Mouse (Mus musculus) midbrain, embryonic 12.5 days (tissue): ENCODE data around the gene Nkapd1. TPM values are rescaled to one million over a fixed set of nuclear protein-coding genes. Genes with fewer than 3 reads are reported as not detected.

Experiments
- ATAC-seq: fragments of 200-750 bp; cut with Nextera tagmentation; 2 replicates; pipeline ENCODE4 v1.8.0; 2017; ENCODE audit warnings: low read depth, moderate TSS enrichment, moderate library complexity; ENCODE audit not compliant: low FRiP score
- H3K27ac ChIP-seq: fragments of 300-500 bp; sonication (generic); replicated peaks from 2 replicates; pipeline ENCODE4 v1.5.1; 2016; ENCODE audit warnings: mild to moderate bottlenecking
- H3K27me3 ChIP-seq: fragments of 300-500 bp; sonication (generic); 2 replicates; pipeline ENCODE4 v1.6.1; 2016; ENCODE audit warnings: mild to moderate bottlenecking
- H3K36me3 ChIP-seq: fragments of 300-500 bp; sonication (generic); 2 replicates; pipeline ENCODE4 v1.6.1; 2016
- H3K4me1 ChIP-seq: fragments of 300-500 bp; sonication (generic); 2 replicates; pipeline ENCODE4 v1.6.1; 2016
- H3K4me2 ChIP-seq: fragments of 300-500 bp; sonication (generic); replicated peaks from 2 replicates; pipeline ENCODE4 v1.6.1; 2016; ENCODE audit warnings: mild to moderate bottlenecking, moderate library complexity
- H3K4me3 ChIP-seq: fragments of 300-500 bp; sonication (generic); 2 replicates; pipeline ENCODE4 v1.5.1; 2016; ENCODE audit warnings: mild to moderate bottlenecking
- H3K9ac ChIP-seq: fragments of 300-500 bp; sonication (generic); replicated peaks from 2 replicates; pipeline ENCODE4 v1.6.1; 2016; ENCODE audit warnings: mild to moderate bottlenecking, moderate library complexity
- H3K9me3 ChIP-seq: fragments of 300-500 bp; sonication (generic); 2 replicates; pipeline ENCODE4 v1.6.1; 2016; ENCODE audit warnings: mild to moderate bottlenecking
- WGBS: fragments of 180-500 bp; shearing (Covaris S2); methylation state at CpG from one replicate; pipeline ENCODE4 v1.1.7; 2016; 5-methylcytosine and 5-hydroxymethylcytosine counted together
- polyA plus RNA-seq: library from polyadenylated mRNA; unstranded; fragments of >200 nt; fragmentation: Nextera tagmentation; extraction: Ambion mirVana; gene quantifications from 2 replicates; pipeline ENCODE4 v1.2.1, GENCODE M21; 2016

The Nkapd1 gene
- polyA plus RNA-seq, 1 experiment from 2014 or later, result 28.0 TPM

GRCm38 (mm10) chr9:50594794-50595417, 22.4 kb downstream of the Nkapd1 start:
- Histone ChIP-seq H3K4me1 (no peaks in the 10 kb centered on the region), H3K36me3 (peaks cover 50% of the 10 kb centered on the region), H3K9ac (no peak overlapping the region), H3K4me2 (no peak overlapping the region), H3K27me3 (no peaks in the 10 kb centered on the region), H3K27ac (no peak overlapping the region), H3K9me3 (no peaks in the 10 kb centered on the region), H3K4me3 (no peak overlapping the region)
- WGBS, result 85% methylated on average over 12 of the region's 12 CpGs
- ATAC-seq, result no peak

GRCm38 (mm10) chr9:50593544-50593943, 23.7 kb downstream of the Nkapd1 start:
- no peak overlapping the region for H3K27ac ChIP-seq
- H3K4me1 ChIP-seq, result no peaks in the 10 kb centered on the region
- H3K4me2 ChIP-seq, result no peak overlapping the region
- H3K9me3 ChIP-seq, result no peaks in the 10 kb centered on the region
- 83% methylated on average over 3 of the region's 3 CpGs for whole genome bisulfite sequencing
- H3K4me3 ChIP-seq, result no peak overlapping the region
- H3K9ac ChIP-seq, result no peak overlapping the region
- H3K27me3 ChIP-seq, result no peaks in the 10 kb centered on the region
- peaks cover 37% of the 10 kb centered on the region for H3K36me3 ChIP-seq
- no peak for ATAC-seq

GRCm38 (mm10) chr9:50592955-50593354, 24.3 kb downstream of the Nkapd1 start:
- no peak overlapping the region for H3K27ac ChIP-seq
- H3K9ac ChIP-seq, result no peak overlapping the region
- no peak overlapping the region for H3K4me3 ChIP-seq
- H3K9me3 ChIP-seq, result no peaks in the 10 kb centered on the region
- ATAC-seq, result no peak
- 92% methylated on average over 9 of the region's 9 CpGs for WGBS
- H3K4me1 ChIP-seq, result no peaks in the 10 kb centered on the region
- H3K4me2 ChIP-seq, result no peak overlapping the region
- peaks cover 31% of the 10 kb centered on the region for H3K36me3 ChIP-seq
- H3K27me3 ChIP-seq, result no peaks in the 10 kb centered on the region

GRCm38 (mm10) chr9:50590856-50591518, 26.3 kb downstream of the Nkapd1 start:
- H3K9ac ChIP-seq, result no peak overlapping the region
- H3K9me3 ChIP-seq, result no peaks in the 10 kb centered on the region
- H3K4me1 ChIP-seq, result no peaks in the 10 kb centered on the region
- no peak for ATAC-seq
- no peaks in the 10 kb centered on the region for H3K27me3 ChIP-seq
- no peak overlapping the region for H3K4me2 ChIP-seq
- H3K4me3 ChIP-seq, result no peak overlapping the region
- WGBS, result 82% methylated on average over 10 of the region's 10 CpGs
- peaks cover 12% of the 10 kb centered on the region for H3K36me3 ChIP-seq
- no peak overlapping the region for H3K27ac ChIP-seq

- WGBS, result 80% methylated on average over 4 of the region's 4 CpGs
- no peaks in the 10 kb centered on the region for H3K36me3 ChIP-seq
These were observed 30.3 kb downstream of the Nkapd1 start for GRCm38 (mm10) chr9:50586955-50587354.

GRCm38 (mm10) chr9:50585145-50585818, 32.0 kb downstream of the Nkapd1 start:
- Histone ChIP-seq H3K4me2 (no peak overlapping the region), H3K9me3 (no peaks in the 10 kb centered on the region), H3K9ac (no peak overlapping the region), H3K36me3 (no peaks in the 10 kb centered on the region), H3K27me3 (no peaks in the 10 kb centered on the region), H3K4me1 (no peaks in the 10 kb centered on the region), H3K4me3 (no peak overlapping the region), H3K27ac (no peak overlapping the region)
- no peak for ATAC-seq
- WGBS, result 84% methylated on average over 6 of the region's 6 CpGs

More at GRCm38 (mm10) chr9:50586955-50587354, 30.3 kb downstream of the Nkapd1 start:
- Histone ChIP-seq H3K4me2 (no peak overlapping the region), H3K9ac (no peak overlapping the region), H3K4me1 (no peaks in the 10 kb centered on the region), H3K9me3 (no peaks in the 10 kb centered on the region), H3K27ac (no peak overlapping the region), H3K4me3 (no peak overlapping the region), H3K27me3 (no peaks in the 10 kb centered on the region)
- ATAC-seq, result no peak

- no peaks in the 10 kb centered on the region for H3K36me3 ChIP-seq
- no peak overlapping the region for H3K4me3 ChIP-seq
- no peak for ATAC-seq
- no peak overlapping the region for H3K27ac ChIP-seq
- 18% methylated on average over 4 of the region's 4 CpGs for WGBS
- no peak overlapping the region for H3K9ac ChIP-seq
- H3K9me3 ChIP-seq, result no peaks in the 10 kb centered on the region
- H3K4me2 ChIP-seq, result no peak overlapping the region
- no peaks in the 10 kb centered on the region for H3K4me1 ChIP-seq
- H3K27me3 ChIP-seq, result no peaks in the 10 kb centered on the region
These were observed 36.9 kb downstream of the Nkapd1 start for GRCm38 (mm10) chr9:50580370-50580769.

- Histone ChIP-seq H3K4me3 (no peak overlapping the region), H3K27ac (no peak overlapping the region), H3K36me3 (no peaks in the 10 kb centered on the region), H3K27me3 (no peaks in the 10 kb centered on the region), H3K4me2 (no peak overlapping the region), H3K4me1 (no peaks in the 10 kb centered on the region), H3K9me3 (no peaks in the 10 kb centered on the region), H3K9ac (no peak overlapping the region)
- 81% methylated on average over 10 of the region's 10 CpGs for WGBS
- ATAC-seq, result no peak
These were observed 47.4 kb downstream of the Nkapd1 start for GRCm38 (mm10) chr9:50569599-50570525.

GRCm38 (mm10) chr9:50567881-50568280, 49.4 kb downstream of the Nkapd1 start:
- Histone ChIP-seq H3K9me3 (no peaks in the 10 kb centered on the region), H3K36me3 (no peaks in the 10 kb centered on the region), H3K9ac (no peak overlapping the region), H3K4me1 (no peaks in the 10 kb centered on the region), H3K27me3 (no peaks in the 10 kb centered on the region), H3K4me2 (no peak overlapping the region), H3K27ac (no peak overlapping the region), H3K4me3 (no peak overlapping the region)
- 92% methylated on average over 2 of the region's 2 CpGs for WGBS
- ATAC-seq, result no peak

- H3K36me3 ChIP-seq, result no peaks in the 10 kb centered on the region
- no peaks in the 10 kb centered on the region for H3K27me3 ChIP-seq
- H3K9ac ChIP-seq, result no peak overlapping the region
- 91% methylated on average over 4 of the region's 4 CpGs for WGBS
- no peak for ATAC-seq
- no peak overlapping the region for H3K4me2 ChIP-seq
- no peaks in the 10 kb centered on the region for H3K4me1 ChIP-seq
- no peak overlapping the region for H3K4me3 ChIP-seq
- no peaks in the 10 kb centered on the region for H3K9me3 ChIP-seq
- no peak overlapping the region for H3K27ac ChIP-seq
These were observed 49.9 kb downstream of the Nkapd1 start for GRCm38 (mm10) chr9:50567372-50567771.

- no peak overlapping the region for H3K4me2 ChIP-seq
- no peaks in the 10 kb centered on the region for H3K27me3 ChIP-seq
- no peak overlapping the region for H3K27ac ChIP-seq
- H3K36me3 ChIP-seq, result peaks cover 3% of the 10 kb centered on the region
- 0 out of 2 replicates have a peak, but pooled peaks cover 3% of the 10 kb centered on the region for H3K9me3 ChIP-seq
- no peak for ATAC-seq
- no peak overlapping the region for H3K9ac ChIP-seq
- H3K4me3 ChIP-seq, result no peak overlapping the region
- H3K4me1 ChIP-seq, result no peaks in the 10 kb centered on the region
- WGBS, result 83% methylated on average over 4 of the region's 4 CpGs
These were observed 51.3 kb downstream of the Nkapd1 start for GRCm38 (mm10) chr9:50565940-50566339.
